Mouse (Mus musculus) megakaryocyte-erythroid progenitor cell, adult 5-6 weeks (primary cell): ENCODE results near the gene Stambpl1. TPM values are rescaled to one million over a fixed set of nuclear protein-coding genes. Genes with fewer than 3 reads are reported as not detected.
"Not testable (repeated sequence)": the region's sequence is repeated elsewhere in the genome, so short reads cannot be mapped to it uniquely, and the experiment has no call there.

Source experiments
- ATAC-seq: replicated peaks from 2 replicates; pipeline ENCODE4 v1.8.0; 2016; ENCODE audit warnings: mild to moderate bottlenecking, inconsistent platforms; ENCODE audit not compliant: severe bottlenecking, poor library complexity, low FRiP score, low TSS enrichment
- total RNA-seq, 2 experiments: library from RNA; stranded (forward) in 1 of 2; stranded (reverse) in 1 of 2; fragments of 200-1000, 215-1000 nt in 1 of 2; fragments of >200 nt in 1 of 2; fragmentation: Nextera tagmentation in 1 of 2; gene quantifications; 2 replicates each; pipeline ENCODE4 v1.2.3; 2014 to 2017

Gene Stambpl1
- total RNA-seq, 2 experiments from 2014 or later: 5.8 to 15.8 TPM

DNA sequence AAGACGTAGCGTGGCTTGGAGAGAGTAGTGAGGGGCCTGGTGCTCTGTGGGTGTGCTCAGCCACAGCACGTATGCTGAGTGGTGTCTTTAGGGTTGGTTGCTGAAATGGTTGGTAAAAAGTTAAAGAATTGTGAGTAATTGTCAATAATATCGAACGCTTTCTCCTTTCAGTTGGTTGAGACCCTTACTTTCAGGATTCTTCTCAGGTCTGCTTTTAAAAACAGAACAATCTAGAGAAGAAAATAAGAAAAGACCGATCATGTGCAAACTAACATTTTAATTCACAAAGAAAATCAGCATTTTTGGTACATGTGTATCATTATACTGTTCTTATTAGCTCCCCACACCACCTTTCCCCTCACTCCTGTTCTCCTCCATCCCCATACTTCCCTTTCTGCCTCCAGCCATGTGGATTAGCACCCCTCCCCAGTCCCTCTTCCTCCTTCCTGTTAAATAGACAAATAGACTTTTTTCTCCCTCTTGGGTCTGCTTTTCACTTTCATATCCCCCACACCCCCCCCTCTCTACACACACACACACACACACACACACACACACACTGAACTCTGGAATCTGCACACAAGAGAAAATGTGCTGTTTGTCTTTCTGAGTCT, 2.2 kb downstream of the Stambpl1 start:
- ATAC-seq: no peak

GRCm38 (mm10) chr19:34195031-34195430, 3.0 kb downstream of the Stambpl1 start:
- no peak for ATAC-seq

DNA sequence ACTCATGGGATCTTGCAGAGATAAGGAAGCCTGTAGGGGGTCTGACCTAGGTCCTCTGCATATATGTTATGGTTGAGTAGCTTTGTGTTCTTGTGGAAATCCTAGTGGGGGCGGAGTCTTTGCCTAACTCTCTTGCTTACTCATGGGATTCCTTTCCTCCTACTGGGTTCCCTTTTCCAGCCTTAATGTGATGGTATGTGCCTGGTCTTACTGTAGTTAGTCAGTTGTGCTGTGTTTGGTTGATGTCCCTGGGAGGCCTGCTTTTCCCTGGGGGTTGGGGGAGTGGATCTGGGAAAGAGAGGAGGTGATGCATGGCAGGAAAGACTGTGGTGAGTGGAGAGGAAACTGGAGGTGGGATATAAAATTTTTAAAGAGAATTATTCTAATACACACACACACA, 6.0 kb downstream of the Stambpl1 start:
- no peak for ATAC-seq

DNA sequence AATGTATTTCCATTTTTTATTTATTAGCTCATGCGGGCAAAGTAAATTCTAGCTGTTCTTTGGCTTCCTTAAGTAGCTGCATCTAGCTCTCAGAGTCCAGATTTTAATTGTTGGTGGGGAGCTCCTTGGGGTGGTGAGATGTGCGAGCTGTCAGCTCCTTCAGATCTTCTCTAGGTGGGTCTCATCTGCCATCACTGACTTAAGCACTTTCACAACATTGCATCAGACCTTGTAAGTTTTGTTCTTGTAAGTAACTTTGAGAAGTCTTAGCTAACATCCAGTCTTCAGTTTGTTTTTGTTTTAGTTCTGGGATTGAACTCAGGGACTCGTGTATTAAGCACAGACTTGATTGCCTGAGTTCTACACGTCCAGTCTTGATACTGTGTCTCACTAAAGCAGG, 6.9 kb downstream of the Stambpl1 start:
- no peak for ATAC-seq

DNA sequence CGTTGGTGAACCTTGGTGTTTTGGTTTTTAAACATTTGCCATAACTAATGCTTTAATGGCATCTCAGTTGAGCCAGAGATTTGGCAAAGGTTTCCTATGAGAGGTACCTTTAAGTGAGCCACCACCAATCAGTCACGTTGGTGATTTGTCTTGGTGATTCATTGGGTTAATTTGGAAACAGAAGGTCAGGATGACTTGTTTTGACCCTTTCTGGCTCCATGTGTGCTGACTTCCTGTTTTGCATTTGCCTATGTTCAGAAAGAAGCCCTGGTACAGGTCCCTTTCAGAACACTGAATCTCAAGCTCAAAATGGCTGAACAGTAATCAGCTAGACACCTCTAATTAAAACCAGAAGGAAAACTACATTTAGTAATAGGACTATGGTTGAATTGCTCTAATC, 7.5 kb downstream of the Stambpl1 start:
- ATAC-seq: no peak

- no peak for ATAC-seq
These were observed 10.6 kb downstream of the Stambpl1 start for GRCm38 (mm10) chr19:34202668-34203067.

DNA sequence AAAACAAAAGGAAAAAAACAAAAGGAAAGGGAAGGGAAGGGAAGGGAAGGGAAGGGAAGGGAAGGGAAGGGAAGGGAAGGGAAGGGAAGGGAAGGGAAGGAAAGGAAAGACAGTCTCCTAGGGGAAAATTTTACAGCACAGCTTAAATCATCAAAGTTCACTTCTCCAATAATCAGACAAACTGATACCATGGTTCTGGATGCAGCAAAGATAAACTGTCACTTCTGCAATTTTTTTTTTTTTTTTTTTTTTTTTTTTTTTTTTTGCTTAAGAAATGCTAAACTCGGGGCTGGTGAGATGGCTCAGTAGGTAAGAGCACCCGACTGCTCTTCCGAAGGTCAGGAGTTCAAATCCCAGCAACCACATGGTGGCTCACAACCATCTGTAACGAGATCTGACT, 14.1 kb downstream of the Stambpl1 start:
- ATAC-seq: not testable (repeated sequence)

GRCm38 (mm10) chr19:34206760-34207440, 14.9 kb downstream of the Stambpl1 start:
- ATAC-seq: no peak

GRCm38 (mm10) chr19:34209031-34209430, 17.0 kb downstream of the Stambpl1 start:
- no peak for ATAC-seq

GRCm38 (mm10) chr19:34209930-34210581, 18.0 kb downstream of the Stambpl1 start:
- ATAC-seq: no peak

DNA sequence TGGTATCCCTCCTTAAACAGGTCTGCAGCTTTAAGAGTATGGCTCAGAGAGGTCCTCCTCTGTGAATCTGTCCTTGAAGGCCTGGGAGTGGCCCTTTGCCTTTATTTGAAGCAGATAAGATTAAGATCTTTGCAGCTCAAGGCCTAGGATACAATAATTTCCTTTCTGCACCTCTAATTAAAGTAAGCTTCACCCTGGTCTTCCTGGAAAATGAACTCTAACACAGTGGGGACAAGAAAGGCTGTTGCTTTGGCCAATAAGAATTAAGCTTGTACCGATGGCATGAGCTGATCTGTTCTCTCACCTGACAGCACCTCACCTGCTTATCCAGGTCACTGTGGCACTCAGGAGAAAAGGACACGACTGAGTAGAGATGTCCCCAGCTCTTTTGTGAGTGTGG, 18.8 kb downstream of the Stambpl1 start:
- no peak for ATAC-seq

DNA sequence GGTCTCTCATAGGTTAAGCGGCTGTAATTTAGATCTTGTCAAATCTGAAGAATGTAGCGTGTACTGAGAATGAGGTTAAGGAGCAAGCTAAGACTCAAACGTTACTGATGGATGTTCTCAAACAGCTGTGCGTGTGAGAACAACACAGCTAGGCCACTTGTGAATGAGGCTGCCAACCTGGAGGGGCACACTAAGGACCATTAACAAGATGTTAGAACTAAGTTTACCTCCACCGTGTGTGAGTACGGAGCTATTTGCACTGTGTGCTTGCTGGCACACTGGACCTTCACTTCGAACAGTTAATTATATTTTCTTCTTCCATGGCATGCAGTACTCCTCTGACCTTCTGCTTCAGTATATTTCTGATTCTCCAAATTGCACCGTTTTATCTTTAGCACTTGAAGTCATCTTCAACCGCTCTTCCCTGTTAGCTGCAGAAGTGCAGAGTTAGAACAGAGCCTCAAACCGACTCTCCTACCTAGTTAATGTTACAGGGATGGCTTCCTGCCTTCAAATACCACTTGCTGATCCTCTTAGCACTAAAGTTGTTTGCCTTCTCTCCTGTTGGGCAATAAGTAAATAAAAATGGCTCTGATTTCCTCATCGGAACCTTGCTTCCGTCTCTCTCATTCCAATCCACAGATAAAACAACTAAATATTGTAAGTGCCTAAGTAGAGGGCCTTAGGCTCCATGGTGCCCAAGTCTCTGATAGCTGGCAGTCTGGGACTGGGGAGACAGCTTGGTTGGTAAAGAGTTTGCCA, 20.6 kb downstream of the Stambpl1 start:
- no peak for ATAC-seq

- ATAC-seq: no peak
These were observed 21.2 kb downstream of the Stambpl1 start for GRCm38 (mm10) chr19:34213251-34213645.

DNA sequence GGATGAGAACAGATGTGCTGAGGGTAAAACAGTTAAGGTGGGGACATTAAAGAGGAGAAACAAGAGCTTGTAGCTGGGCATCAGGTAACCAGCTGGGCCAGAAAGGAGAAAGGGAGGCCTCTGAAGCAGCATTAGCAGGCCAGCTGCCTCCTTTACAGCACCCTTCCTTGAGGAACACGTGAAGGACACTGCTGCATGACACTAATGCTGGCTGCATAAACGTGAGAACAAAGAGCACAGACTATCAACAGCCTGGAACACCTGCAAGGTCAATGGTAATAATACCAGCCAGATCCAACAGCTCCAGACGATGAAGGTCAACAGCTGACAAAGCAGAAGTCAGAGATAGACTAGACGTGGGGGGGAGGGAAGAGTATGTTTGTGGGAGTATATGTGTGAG, 22.1 kb downstream of the Stambpl1 start:
- no peak for ATAC-seq

GRCm38 (mm10) chr19:34216956-34217355, 24.9 kb downstream of the Stambpl1 start:
- ATAC-seq: no peak

DNA sequence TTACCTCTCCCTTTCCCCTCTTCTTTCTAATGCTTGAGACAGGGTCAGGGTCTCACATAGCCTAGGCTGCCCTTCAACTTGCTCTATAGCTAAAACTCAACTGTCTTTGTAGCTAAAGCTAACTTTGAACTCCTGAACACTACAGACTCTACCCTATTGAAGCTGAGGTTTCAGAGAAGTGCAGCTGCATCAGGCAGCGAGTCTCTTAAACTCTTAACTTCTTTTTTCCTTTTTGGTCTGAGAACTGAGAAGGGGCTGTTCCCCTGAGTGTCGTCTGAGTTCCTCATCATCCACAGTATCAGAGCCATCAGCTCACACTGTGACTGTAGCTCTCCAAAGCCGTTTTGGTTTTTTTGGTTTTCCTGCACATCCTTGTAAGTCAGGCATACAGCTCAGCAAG, 25.7 kb downstream of the Stambpl1 start:
- no peak for ATAC-seq

- no peak for ATAC-seq
These were observed 27.4 kb downstream of the Stambpl1 start for GRCm38 (mm10) chr19:34219260-34219968.

DNA sequence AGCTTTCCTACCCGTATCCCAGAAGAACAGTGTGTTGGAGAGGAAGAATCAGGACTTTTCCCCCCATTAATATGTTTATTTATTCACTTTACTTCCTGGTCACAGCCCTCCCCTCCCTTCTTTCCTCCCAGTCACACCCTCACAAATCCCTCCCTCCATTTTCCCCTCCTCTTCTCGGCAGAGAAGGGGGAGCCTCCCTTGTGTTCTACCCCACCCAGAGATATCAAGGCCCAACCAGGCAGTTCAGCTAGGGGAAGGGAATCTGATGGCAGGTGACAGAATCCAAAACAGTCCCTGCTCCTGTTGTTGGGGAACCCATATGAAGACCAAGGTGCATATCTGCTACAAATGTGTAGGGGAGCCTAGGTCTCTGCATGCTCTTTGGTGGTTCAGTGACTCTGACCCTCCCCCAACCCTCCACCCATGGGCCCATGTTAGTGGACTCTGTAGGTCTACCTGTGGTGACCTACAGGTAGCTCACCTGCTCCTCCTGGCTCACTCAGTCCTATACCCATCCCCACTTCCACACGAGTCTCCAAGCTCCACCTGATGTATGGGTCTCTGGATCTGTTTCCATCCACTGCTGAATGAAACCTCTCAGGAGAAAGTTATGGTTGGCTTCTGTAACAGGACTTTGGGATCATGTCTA, 28.8 kb downstream of the Stambpl1 start:
- ATAC-seq: no peak

DNA sequence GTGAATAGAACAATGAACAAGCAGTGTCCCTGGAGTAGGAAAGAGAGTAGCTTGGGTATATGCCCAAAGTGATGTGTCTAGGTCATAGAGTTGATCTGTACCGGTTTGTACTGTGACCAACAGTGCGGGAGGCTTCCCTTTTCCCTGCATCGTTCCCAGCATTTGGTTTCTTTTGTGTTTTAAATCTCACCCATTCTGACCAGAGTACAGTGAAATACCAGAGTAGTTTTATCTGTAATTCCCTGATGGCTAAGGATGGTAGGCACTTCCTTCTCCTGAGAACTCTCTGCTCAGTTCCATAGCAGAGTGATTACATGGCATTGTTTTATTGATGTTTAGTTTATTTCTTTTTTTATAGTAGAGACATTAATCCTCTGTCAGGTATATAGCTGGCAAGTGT, 30.8 kb downstream of the Stambpl1 start:
- no peak for ATAC-seq
